Mouse (Mus musculus) E14TG2a.4 (cell line): Measurements from ENCODE around the gene Cracr2a.

Experiments
- H3K27me3 ChIP-seq: 2 replicates; pipeline ENCODE4 v1.6.1; 2014; ENCODE audit warnings: low read length, control low read depth; ENCODE audit not compliant: insufficient read depth
- H3K36me3 ChIP-seq: 2 replicates; pipeline ENCODE4 v1.6.1; 2014; ENCODE audit warnings: low read length, control low read depth; ENCODE audit not compliant: insufficient read depth
- H3K4me1 ChIP-seq: replicated peaks from 2 replicates; pipeline ENCODE4 v1.6.1; 2014; ENCODE audit warnings: low read depth, low read length, control low read depth
- H3K4me3 ChIP-seq: replicated peaks from 2 replicates; pipeline ENCODE4 v1.5.1; 2014; ENCODE audit warnings: mild to moderate bottlenecking, low read length
- H3K9me3 ChIP-seq: 2 replicates; pipeline ENCODE4 v1.6.1; 2014; ENCODE audit warnings: low read length, control low read depth
- CTCF ChIP-seq: conservative IDR thresholded peaks from 2 replicates; pipeline ENCODE4 v1.5.1; 2014; ENCODE audit warnings: low read length
- NANOG ChIP-seq: IDR thresholded peaks from 2 replicates; pipeline ENCODE4 v1.6.1; 2014; ENCODE audit warnings: borderline replicate concordance, low read length, mixed read lengths
- POU5F1 ChIP-seq: IDR thresholded peaks from 2 replicates; pipeline ENCODE4 v1.6.1; 2014; ENCODE audit warnings: low read length, borderline replicate concordance

Gene Cracr2a

GRCm38 (mm10) chr6:127541617-127542374 lies 19.3 kb upstream of the Cracr2a start:
- Histone ChIP-seq H3K4me1 (no peaks in the 10 kb centered on the region), H3K4me3 (no peak overlapping the region), H3K36me3 (no peaks in the 10 kb centered on the region), H3K9me3 (no peaks in the 10 kb centered on the region), H3K27me3 (peaks cover 35% of the 10 kb centered on the region)
- TF ChIP-seq CTCF (peak; percentile 54), POU5F1 (no peak), NANOG (no peak)

GRCm38 (mm10) chr6:127546676-127547075 lies 14.5 kb upstream of the Cracr2a start:
- Histone ChIP-seq H3K4me1 (no peaks in the 10 kb centered on the region), H3K27me3 (peaks cover 34% of the 10 kb centered on the region), H3K36me3 (no peaks in the 10 kb centered on the region), H3K4me3 (no peak overlapping the region), H3K9me3 (no peaks in the 10 kb centered on the region)
- TF ChIP-seq POU5F1 = no peak
- no peak for TF ChIP-seq NANOG
- no peak for TF ChIP-seq CTCF

- Histone ChIP-seq H3K9me3 (no peaks in the 10 kb centered on the region), H3K36me3 (no peaks in the 10 kb centered on the region), H3K4me1 (no peaks in the 10 kb centered on the region), H3K4me3 (no peak overlapping the region), H3K27me3 (peaks cover 10% of the 10 kb centered on the region)
- TF ChIP-seq NANOG = no peak
- TF ChIP-seq CTCF = peak; percentile 29; the same call in 1 of the 2 replicates
These were observed 8.2 kb upstream of the Cracr2a start for GRCm38 (mm10) chr6:127552940-127553339.

GRCm38 (mm10) chr6:127555553-127555952 lies 5.6 kb upstream of the Cracr2a start:
- no peak overlapping the region for H3K4me3 ChIP-seq

GRCm38 (mm10) chr6:127560872-127561230 lies 287 bp upstream of the Cracr2a start:
- 0 out of 2 replicates have a peak, but pooled peaks cover 5% of the 10 kb centered on the region for H3K9me3 ChIP-seq
- peaks cover 10% of the 10 kb centered on the region for H3K4me1 ChIP-seq
- H3K27me3 ChIP-seq = peaks cover 43% of the 10 kb centered on the region
- H3K4me3 ChIP-seq = peak overlapping the region; percentile 78
- TF ChIP-seq NANOG = no peak
- TF ChIP-seq POU5F1 = no peak
- no peak for TF ChIP-seq CTCF
- no peaks in the 10 kb centered on the region for H3K36me3 ChIP-seq

More at GRCm38 (mm10) chr6:127555553-127555952, 5.6 kb upstream of the Cracr2a start:
- Histone ChIP-seq H3K36me3 (no peaks in the 10 kb centered on the region), H3K9me3 (0 out of 2 replicates have a peak, but pooled peaks cover 5% of the 10 kb centered on the region), H3K27me3 (peaks cover 20% of the 10 kb centered on the region), H3K4me1 (peaks cover under 1% of the 10 kb centered on the region; the same call in 1 of the 2 replicates)
- TF ChIP-seq CTCF (no peak), NANOG (no peak), POU5F1 (no peak)

GRCm38 (mm10) chr6:127563511-127563910 lies 2.4 kb downstream of the Cracr2a start:
- no peak for TF ChIP-seq POU5F1
- no peak for TF ChIP-seq CTCF
- TF ChIP-seq NANOG = no peak
- Histone ChIP-seq H3K4me1 (peaks cover 10% of the 10 kb centered on the region), H3K36me3 (no peaks in the 10 kb centered on the region), H3K4me3 (no peak overlapping the region), H3K9me3 (0 out of 2 replicates have a peak, but pooled peaks cover 5% of the 10 kb centered on the region), H3K27me3 (peaks cover 48% of the 10 kb centered on the region)

GRCm38 (mm10) chr6:127565951-127566732 lies 5.0 kb downstream of the Cracr2a start:
- no peaks in the 10 kb centered on the region for H3K36me3 ChIP-seq
- H3K27me3 ChIP-seq = peaks cover 33% of the 10 kb centered on the region
- TF ChIP-seq CTCF (no peak), POU5F1 (no peak), NANOG (no peak)
- no peaks in the 10 kb centered on the region for H3K9me3 ChIP-seq
- no peak overlapping the region for H3K4me3 ChIP-seq
- peaks cover 3% of the 10 kb centered on the region for H3K4me1 ChIP-seq

- no peak for TF ChIP-seq CTCF
- Histone ChIP-seq H3K9me3 (no peaks in the 10 kb centered on the region), H3K4me1 (no peaks in the 10 kb centered on the region), H3K4me3 (no peak overlapping the region), H3K36me3 (no peaks in the 10 kb centered on the region), H3K27me3 (peaks cover 12% of the 10 kb centered on the region)
These were observed 10.9 kb downstream of the Cracr2a start for GRCm38 (mm10) chr6:127571849-127572550.
